ENCODE assay signal across 8 mouse cellular contexts in genomic region chr4:140983442-140983841, GRCm38 (mm10). TPM values are rescaled to one million over a fixed set of nuclear protein-coding genes. Genes with fewer than 3 reads are reported as not detected.
DNase-seq lines count a peak whose midpoint lies in the region; ATAC-seq and TF ChIP-seq lines count a peak whose summit lies in the region.

No protein-coding gene starts in this region.

- no peak for TF ChIP-seq CTCF in liver, adult 2 months (IDR thresholded peaks at IDR 0.05; ENCODE audit: low read depth, low read length)

- no peak overlapping the region for H3K4me3 ChIP-seq in embryonic facial prominence, embryonic 12.5 days
- H3K4me3 ChIP-seq in liver, adult 2 months (ENCODE audit: insufficient read depth, low read depth, low read length): no peak overlapping the region

- H3K4me1 ChIP-seq in embryonic facial prominence, embryonic 12.5 days: peaks cover 20% of the 10 kb centered on the region
- H3K4me1 ChIP-seq in liver, adult 2 months (ENCODE audit: control insufficient read depth, insufficient read depth, low read length): no peaks in the 10 kb centered on the region

- H3K36me3 ChIP-seq in embryonic facial prominence, embryonic 12.5 days: peaks cover 16% of the 10 kb centered on the region
- H3K36me3 ChIP-seq in liver, adult 2 months (ENCODE audit: control insufficient read depth, insufficient read depth, low read length): peaks cover 8% of the 10 kb centered on the region; the same call in 1 of the 2 replicates

- H3K9ac ChIP-seq in embryonic facial prominence, embryonic 12.5 days: no peak overlapping the region
- H3K9ac ChIP-seq in liver, adult 2 months (ENCODE audit: low read depth, low read length): no peak overlapping the region

- DNase-seq in urinary bladder, adult 2 months (ENCODE audit: low spot score): peak; percentile 50
- no peak for DNase-seq in urinary bladder, postnatal 25 days (ENCODE audit: low spot score)
- peak; percentile 52 to 55 for DNase-seq in heart, postnatal 36 days
- peak; percentile 37 for DNase-seq in liver, adult 2 months (ENCODE audit: extremely low read depth, low read depth, low spot score)
- peak; percentile 80 to 81 for DNase-seq in monocyte, adult 2 months (ENCODE audit: low read depth in 1 of 2, low spot score in 2 of 2)
- peak; percentile 70 for DNase-seq in thymus, postnatal 14 days
- DNase-seq in frontal cortex, postnatal 14 days (ENCODE audit: low spot score in 2 of 2): no peak

- WGBS in embryonic facial prominence, embryonic 12.5 days: 6% methylated on average over 9 of the region's 9 CpGs
- 31% methylated on average over 9 of the region's 9 CpGs for WGBS in liver, adult 2 months

- peak overlapping the region; percentile 52 for H3K27ac ChIP-seq in embryonic facial prominence, embryonic 12.5 days
- H3K27ac ChIP-seq in liver, adult 2 months (replicated peaks; ENCODE audit: insufficient read depth, low read depth, low read length): peak overlapping the region; percentile 18; the same call in 1 of the 2 replicates

- no peak overlapping the region for H3K4me2 ChIP-seq in embryonic facial prominence, embryonic 12.5 days (replicated peaks)

- TF ChIP-seq POLR2A in liver, adult 2 months (IDR thresholded peaks at IDR 0.05; ENCODE audit: extremely low read depth, insufficient read depth, low read length): no peak

- H3K27me3 ChIP-seq in embryonic facial prominence, embryonic 12.5 days: no peaks in the 10 kb centered on the region
- H3K27me3 ChIP-seq in liver, adult 2 months (ENCODE audit: control insufficient read depth, insufficient read depth, low read length): no peaks in the 10 kb centered on the region

- 0 out of 2 replicates have a peak, but pooled peaks cover 3% of the 10 kb centered on the region for H3K79me2 ChIP-seq in liver, adult 2 months (ENCODE audit: control insufficient read depth, insufficient read depth, low read length)

- intact Hi-C loops in heart, postnatal 36 days (cut with DNase I): no loop called here

- ATAC-seq in embryonic facial prominence, embryonic 12.5 days (ENCODE audit: insufficient number of reproducible peaks, insufficient read depth, low FRiP score, low TSS enrichment): no peak

- H3K9me3 ChIP-seq in embryonic facial prominence, embryonic 12.5 days: 0 out of 2 replicates have a peak, but pooled peaks cover 5% of the 10 kb centered on the region

RNA-seq across cellular contexts. Expression of gene Atp13a2, which starts 3.2 kb away (rescaled TPM):
- polyA plus RNA-seq in urinary bladder, adult 2 months (2012; rRNA removed): 49.5 and 57.3 TPM in 2 replicates
- 56.1 and 63.3 TPM in 2 replicates for polyA plus RNA-seq in embryonic facial prominence, embryonic 12.5 days (2016; fragmentation: Nextera tagmentation; extraction: Ambion mirVana)
- total RNA-seq in heart, postnatal 36 days (2021): 10 to 100 TPM; 16.5 to 17.3 TPM
- total RNA-seq in liver, adult 2 months (2014; rRNA removed): 12.9 and 13.3 TPM in 2 replicates
- polyA plus RNA-seq in liver, adult 2 months (2012; rRNA removed): 32.5 and 34.0 TPM in 2 replicates

RNA-seq across cellular contexts. Expression of gene Sdhb, which starts 22.4 kb away (rescaled TPM):
- polyA plus RNA-seq in urinary bladder, adult 2 months (2012; rRNA removed): 175 and 188 TPM in 2 replicates
- polyA plus RNA-seq in embryonic facial prominence, embryonic 12.5 days (2016; fragmentation: Nextera tagmentation; extraction: Ambion mirVana): 388 and 392 TPM in 2 replicates
- total RNA-seq in heart, postnatal 36 days (2021): 1,000 to 10,000 TPM; 1,261 to 1,268 TPM
- 479 and 532 TPM in 2 replicates for total RNA-seq in liver, adult 2 months (2014; rRNA removed)
- 324 and 347 TPM in 2 replicates for polyA plus RNA-seq in liver, adult 2 months (2012; rRNA removed)

RNA-seq across cellular contexts. Expression of gene Mfap2, which starts 26.8 kb away (rescaled TPM):
- polyA plus RNA-seq in urinary bladder, adult 2 months (2012; rRNA removed): 37.6 and 37.9 TPM in 2 replicates
- 646 and 656 TPM in 2 replicates for polyA plus RNA-seq in embryonic facial prominence, embryonic 12.5 days (2016; fragmentation: Nextera tagmentation; extraction: Ambion mirVana)
- 1 to 10 TPM; 4.0 to 4.3 TPM for total RNA-seq in heart, postnatal 36 days (2021)
- total RNA-seq in liver, adult 2 months (2014; rRNA removed): 0.18 TPM in 1 of 2 replicates, not detected in the other
- 0.30 and 0.45 TPM in 2 replicates for polyA plus RNA-seq in liver, adult 2 months (2012; rRNA removed)

Comparison
In these comparisons a context has a peak if more than half of its experiments do, and no peak if none do; other contexts are left out.
1. DNase-seq: peak in urinary bladder, adult 2 months (single experiment), heart, postnatal 36 days (2 of 2), liver, adult 2 months (single experiment), monocyte, adult 2 months (2 of 2) and thymus, postnatal 14 days (single experiment); none in urinary bladder, postnatal 25 days (single experiment) and frontal cortex, postnatal 14 days (0 of 2).
2. RNA of gene Mfap2, which starts 26.8 kb away (polyA plus RNA-seq): 646 to 656 TPM in embryonic facial prominence, embryonic 12.5 days and 37.6 to 37.9 TPM in urinary bladder, adult 2 months; 0.30 to 0.45 TPM in liver, adult 2 months; every median in the first group is over 10 times any median in the second.